Mouse (Mus musculus) liver, postnatal 0 days (tissue): ENCODE measurements around the gene Plek2. TPM values are rescaled to one million over a fixed set of nuclear protein-coding genes. Genes with fewer than 3 reads are reported as not detected.

Source experiments
- ATAC-seq: fragments of 200-750 bp; cut with Nextera tagmentation; 2 replicates; pipeline ENCODE4 v1.8.0; 2017; ENCODE audit warnings: mild to moderate bottlenecking, moderate library complexity
- DNase-seq: peaks from one replicate; pipeline ENCODE4 v3.0.0-alpha.2; 2016
- H3K27ac ChIP-seq: fragments of 300-500 bp; sonication (generic); 2 replicates; pipeline ENCODE4 v1.5.1; 2014; ENCODE audit warnings: antibody characterized with exemption, moderate library complexity, mild to moderate bottlenecking, low read depth
- H3K27me3 ChIP-seq: fragments of 300-500 bp; sonication (generic); 2 replicates; pipeline ENCODE4 v1.6.1; 2014; ENCODE audit warnings: low read length, control low read depth, mixed read lengths; ENCODE audit not compliant: insufficient read depth
- H3K36me3 ChIP-seq: fragments of 300-500 bp; sonication (generic); replicated peaks from 2 replicates; pipeline ENCODE4 v1.6.1; 2014; ENCODE audit warnings: mild to moderate bottlenecking, control low read depth, low read length, moderate library complexity, mixed read lengths; ENCODE audit not compliant: insufficient read depth
- H3K4me1 ChIP-seq: fragments of 300-500 bp; sonication (generic); 2 replicates; pipeline ENCODE4 v1.6.1; 2014; ENCODE audit warnings: antibody characterized with exemption, mild to moderate bottlenecking, control low read depth; ENCODE audit not compliant: insufficient read depth
- H3K4me2 ChIP-seq: fragments of 300-500 bp; sonication (generic); 2 replicates; pipeline ENCODE4 v1.6.1; 2014; ENCODE audit warnings: low read depth, mild to moderate bottlenecking, low read length, moderate library complexity, mixed read lengths
- H3K4me3 ChIP-seq: fragments of 300-500 bp; sonication (generic); 2 replicates; pipeline ENCODE4 v1.5.1; 2014; ENCODE audit warnings: low read depth, low read length
- H3K9ac ChIP-seq: fragments of 300-500 bp; sonication (generic); replicated peaks from 2 replicates; pipeline ENCODE4 v1.6.1; 2014; ENCODE audit warnings: mild to moderate bottlenecking, moderate library complexity
- H3K9me3 ChIP-seq: fragments of 300-500 bp; sonication (generic); 2 replicates; pipeline ENCODE4 v1.6.1; 2016; ENCODE audit warnings: mild to moderate bottlenecking, control low read depth, low read length, mixed read lengths
- CTCF ChIP-seq: sonication (generic); IDR thresholded peaks from 2 replicates; pipeline ENCODE4 v1.5.1; 2016; ENCODE audit warnings: antibody characterized with exemption, low read depth
- EP300 ChIP-seq: IDR thresholded peaks from 2 replicates; pipeline ENCODE4 v1.6.1; 2016; ENCODE audit warnings: antibody characterized with exemption, low read depth, mild to moderate bottlenecking
- WGBS: fragments of 180-500 bp; shearing (Covaris S2); extraction: QIAGEN DNeasy Blood & Tissue Kit; methylation state at CpG from one replicate; pipeline ENCODE4 v1.1.7; 2014; ENCODE audit not compliant: insufficient replicate concordance; 5-methylcytosine and 5-hydroxymethylcytosine counted together
- polyA plus RNA-seq: library from polyadenylated mRNA; unstranded; fragments of >200 nt; fragmentation: Nextera tagmentation; extraction: Ambion mirVana; gene quantifications from 2 replicates; pipeline ENCODE4 v1.2.1, GENCODE M21; 2015

The Plek2 gene
- polyA plus RNA-seq, 1 experiment from 2014 or later: 20.6 TPM

DNA sequence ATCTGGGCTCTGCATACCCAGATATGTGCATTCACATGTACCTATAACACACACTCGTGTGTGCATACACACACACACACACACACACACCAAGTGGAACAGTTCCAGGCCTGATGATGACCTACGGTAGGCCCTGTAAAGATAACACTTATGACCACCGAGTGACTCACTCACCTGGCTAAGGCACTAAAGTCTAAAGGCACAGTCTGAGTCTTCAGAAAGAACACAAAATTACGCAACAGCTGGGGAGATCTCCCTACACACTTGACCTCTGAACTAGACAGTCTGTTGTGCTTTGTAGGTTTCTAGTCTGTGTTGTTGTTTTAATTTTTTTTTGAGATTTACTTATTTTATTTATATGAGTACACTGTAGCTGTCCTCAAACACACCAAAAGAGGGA is 7.7 kb upstream of the Plek2 start:
- no peaks in the 10 kb centered on the region for H3K36me3 ChIP-seq
- H3K9me3 ChIP-seq: no peaks in the 10 kb centered on the region
- DNase-seq (no peak), ATAC-seq (no peak)
- H3K27ac ChIP-seq: 0 out of 2 replicates have a peak overlapping the region, but pooled peaks have one; percentile 2
- H3K4me3 ChIP-seq: no peak overlapping the region
- H3K4me1 ChIP-seq: peaks cover 20% of the 10 kb centered on the region
- H3K4me2 ChIP-seq: peak overlapping the region; percentile 48
- TF ChIP-seq EP300 (no peak), CTCF (no peak)
- peaks cover 21% of the 10 kb centered on the region for H3K27me3 ChIP-seq
- 66% methylated on average over 4 of the region's 4 CpGs for WGBS
- no peak overlapping the region for H3K9ac ChIP-seq

DNA sequence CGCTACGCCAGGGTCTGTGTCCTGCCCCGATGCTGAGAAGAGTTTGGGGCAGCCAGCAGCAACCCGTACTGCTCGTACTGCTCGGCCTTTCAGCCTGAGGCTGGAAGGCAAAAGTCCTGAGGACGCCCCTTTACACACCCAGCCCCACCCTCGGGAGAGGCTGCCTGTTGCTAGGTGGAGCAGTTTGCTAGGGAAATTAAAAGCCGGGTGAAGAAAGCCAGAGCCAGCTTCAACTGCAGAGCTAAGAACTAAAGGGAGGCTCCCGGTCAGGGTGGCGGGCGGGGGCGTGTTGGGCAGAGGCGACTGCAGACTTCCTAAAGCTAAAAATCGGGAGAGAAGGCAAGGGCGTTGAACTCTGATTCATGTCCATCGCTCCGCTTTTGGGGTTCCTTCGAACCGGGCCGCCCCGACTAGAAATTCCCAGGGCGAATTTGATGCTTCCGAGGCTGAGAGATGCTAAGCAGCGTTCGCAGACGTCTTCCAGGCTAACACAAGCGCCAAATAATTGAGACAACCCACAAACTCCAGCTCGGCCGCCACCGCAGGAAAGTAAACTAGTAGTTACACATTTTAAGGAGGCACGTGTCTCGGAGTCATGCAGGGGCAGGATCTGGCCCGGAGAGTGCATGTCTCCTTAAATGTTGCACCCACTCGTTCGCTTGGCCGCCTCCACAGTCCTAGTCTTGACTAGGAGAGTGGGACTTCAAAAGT is 5.1 kb upstream of the Plek2 start:
- peak overlapping the region; percentile 78 for H3K4me2 ChIP-seq
- H3K9ac ChIP-seq: peak overlapping the region; percentile 70
- peak overlapping the region; percentile 54 for H3K4me3 ChIP-seq
- peak overlapping the region; percentile 91 for H3K27ac ChIP-seq
- DNase-seq (peak; percentile 77), ATAC-seq (peak; percentile 77)
- H3K9me3 ChIP-seq: peaks cover 7% of the 10 kb centered on the region
- TF ChIP-seq EP300 (no peak), CTCF (no peak)
- H3K27me3 ChIP-seq: peaks cover 23% of the 10 kb centered on the region
- 2% methylated on average over 37 of the region's 37 CpGs for WGBS
- H3K4me1 ChIP-seq: peaks cover 22% of the 10 kb centered on the region
- H3K36me3 ChIP-seq: no peaks in the 10 kb centered on the region

- peak; percentile 71 for DNase-seq
- Histone ChIP-seq H3K9ac (peak overlapping the region; percentile 70), H3K36me3 (no peaks in the 10 kb centered on the region), H3K4me2 (peak overlapping the region; percentile 78), H3K9me3 (peaks cover 7% of the 10 kb centered on the region), H3K27me3 (peaks cover 23% of the 10 kb centered on the region), H3K27ac (peak overlapping the region; percentile 91), H3K4me1 (peaks cover 26% of the 10 kb centered on the region), H3K4me3 (peak overlapping the region; percentile 54)
- 7% methylated on average over 16 of the region's 16 CpGs for WGBS
- TF ChIP-seq EP300 (peak; percentile 92), CTCF (no peak)
- peak; percentile 86 for ATAC-seq
Observed at GRCm38 (mm10) chr12:78910684-78911461, 4.1 kb upstream of the Plek2 start.

DNA sequence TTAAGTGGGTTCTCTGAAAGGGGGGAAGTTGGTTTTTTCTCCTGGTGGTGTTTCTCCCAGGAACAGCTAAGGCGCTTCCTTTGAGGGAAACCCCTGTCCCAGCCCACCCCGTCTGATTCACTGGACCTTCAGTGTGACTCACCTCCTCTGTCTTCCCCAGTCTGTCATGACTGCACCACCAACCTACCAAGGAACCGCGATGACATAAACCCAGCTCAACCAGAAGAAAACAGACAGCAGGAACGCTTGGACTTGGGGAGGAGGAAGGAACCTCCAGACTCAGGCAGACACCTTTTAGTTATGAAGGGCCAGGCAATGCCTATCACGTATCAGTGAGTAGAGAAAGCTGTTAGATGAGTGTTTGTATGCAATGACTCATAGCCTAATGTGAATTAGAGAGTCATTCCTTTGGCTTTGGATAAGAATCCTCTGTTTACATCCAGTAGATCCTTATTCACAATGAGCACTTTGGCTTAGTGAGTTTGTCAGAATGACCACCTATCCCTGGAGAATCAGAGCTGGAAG is 1.4 kb upstream of the Plek2 start:
- no peak overlapping the region; the same call in 1 of the 2 replicates for H3K27ac ChIP-seq
- peaks cover 23% of the 10 kb centered on the region for H3K4me1 ChIP-seq
- 73% methylated on average over 6 of the region's 6 CpGs for WGBS
- H3K4me2 ChIP-seq: no peak overlapping the region
- ATAC-seq (no peak), DNase-seq (no peak)
- H3K9me3 ChIP-seq: peaks cover 7% of the 10 kb centered on the region
- H3K27me3 ChIP-seq: peaks cover 23% of the 10 kb centered on the region
- no peak for TF ChIP-seq EP300
- TF ChIP-seq CTCF: no peak
- no peaks in the 10 kb centered on the region for H3K36me3 ChIP-seq
- no peak overlapping the region for H3K4me3 ChIP-seq
- no peak overlapping the region for H3K9ac ChIP-seq

DNA sequence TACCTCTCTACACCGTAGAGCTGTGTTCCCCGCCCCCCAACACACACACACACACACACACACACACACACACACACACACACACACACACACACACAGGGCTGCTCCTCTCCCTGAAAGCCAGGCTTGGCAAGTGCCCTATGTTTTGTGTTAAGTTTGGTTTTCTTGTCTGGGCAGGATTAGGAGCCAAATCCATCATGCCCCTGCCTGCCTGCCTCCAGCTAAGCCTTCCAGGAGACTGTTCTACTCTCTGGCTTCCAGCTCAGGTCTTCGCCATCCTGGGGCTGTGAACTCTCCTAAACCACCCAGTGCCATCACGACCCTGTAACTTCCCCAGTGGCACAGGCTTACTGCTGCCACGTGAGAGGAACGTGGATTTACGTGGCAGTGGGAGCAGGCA is 2.3 kb downstream of the Plek2 start:
- peaks cover 2% of the 10 kb centered on the region; the same call in 1 of the 2 replicates for H3K27me3 ChIP-seq
- TF ChIP-seq EP300: no peak
- no peak for TF ChIP-seq CTCF
- ATAC-seq (no peak), DNase-seq (no peak)
- H3K36me3 ChIP-seq: peaks cover 6% of the 10 kb centered on the region; the same call in 1 of the 2 replicates
- peak overlapping the region; percentile 66 for H3K4me3 ChIP-seq
- H3K4me1 ChIP-seq: peaks cover 7% of the 10 kb centered on the region; the same call in 1 of the 2 replicates
- peaks cover 7% of the 10 kb centered on the region for H3K9me3 ChIP-seq
- H3K9ac ChIP-seq: peak overlapping the region; percentile 58
- H3K4me2 ChIP-seq: peak overlapping the region; percentile 64
- H3K27ac ChIP-seq: no peak overlapping the region
- WGBS: 75% methylated on average over 7 of the region's 7 CpGs

DNA sequence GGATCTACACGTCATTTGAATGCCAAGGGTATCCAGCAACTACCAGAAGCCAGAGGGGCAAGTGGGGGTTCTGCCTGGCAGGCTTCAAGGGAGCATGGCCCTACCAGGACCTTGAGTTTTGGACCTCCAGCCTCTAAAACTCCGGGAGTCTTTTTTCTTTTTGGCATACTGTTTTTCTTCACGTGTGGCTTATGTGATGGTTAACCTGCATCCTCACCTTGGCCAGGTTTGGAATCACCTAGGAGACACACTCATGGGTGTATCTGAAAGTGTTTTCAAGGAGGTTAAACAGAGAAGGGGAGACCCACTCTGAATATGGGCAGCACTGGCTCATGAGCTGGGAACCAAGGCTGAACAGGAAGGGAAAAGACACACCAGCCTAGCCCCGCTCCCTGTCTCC is 3.5 kb downstream of the Plek2 start:
- no peak for DNase-seq
- Histone ChIP-seq H3K27me3 (no peaks in the 10 kb centered on the region; the same call in 1 of the 2 replicates), H3K4me2 (no peak overlapping the region), H3K4me1 (0 out of 2 replicates have a peak, but pooled peaks cover 6% of the 10 kb centered on the region), H3K4me3 (no peak overlapping the region), H3K36me3 (peaks cover 6% of the 10 kb centered on the region; the same call in 1 of the 2 replicates), H3K27ac (no peak overlapping the region), H3K9me3 (no peaks in the 10 kb centered on the region), H3K9ac (no peak overlapping the region)
- no peak for TF ChIP-seq EP300
- no peak for TF ChIP-seq CTCF
- ATAC-seq: no peak
- 84% methylated on average over 4 of the region's 4 CpGs for WGBS
